Mouse (Mus musculus) CH12.LX (cell line): Measurements from ENCODE around the gene Tub. TPM values are rescaled to one million over a fixed set of nuclear protein-coding genes. Genes with fewer than 3 reads are reported as not detected.

Experiments
- DNase-seq: peaks from one replicate; pipeline ENCODE4 v3.0.0-alpha.2; 2013; ENCODE audit errors: extremely low read depth
- H3K27ac ChIP-seq: 2 replicates; pipeline ENCODE4 v1.5.1; 2012; ENCODE audit warnings: low read depth, mild to moderate bottlenecking, control low read depth, moderate library complexity; ENCODE audit not compliant: insufficient read depth
- H3K27me3 ChIP-seq: replicated peaks from 2 replicates; pipeline ENCODE3; 2012; ENCODE audit warnings: inconsistent platforms
- H3K36me3 ChIP-seq, 2 experiments: replicated peaks in 1 of 2; 2 replicates each; pipeline versions ENCODE3 to v1.6.1; 2012; ENCODE audit warnings: inconsistent platforms in 1 of 2, low read length in 1 of 2, mild to moderate bottlenecking in 1 of 2, mixed read lengths in 1 of 2, moderate library complexity in 1 of 2; ENCODE audit not compliant: control insufficient read depth in 1 of 2, insufficient read depth in 1 of 2
- H3K4me1 ChIP-seq, 2 experiments: 2 replicates each; pipeline ENCODE4 v1.6.1; 2012; ENCODE audit warnings: inconsistent platforms in 1 of 2, moderate library complexity in 1 of 2; ENCODE audit not compliant: insufficient read depth in 2 of 2, control insufficient read depth in 1 of 2
- H3K4me2 ChIP-seq: 2 replicates; pipeline ENCODE4 v1.6.1; 2012; ENCODE audit warnings: low read depth, mild to moderate bottlenecking, control low read depth; ENCODE audit not compliant: poor library complexity, insufficient read depth, severe bottlenecking
- H3K4me3 ChIP-seq, 3 experiments: fragments of 150-350 bp in 1 of 3; sonication (generic) in 1 of 3; replicated peaks in 1 of 3; 2 replicates each; pipeline versions ENCODE3 to v1.5.1; 2011 to 2012; ENCODE audit warnings: low read depth in 2 of 3, low read length in 2 of 3, mild to moderate bottlenecking in 2 of 3, moderate library complexity in 2 of 3, control low read depth in 1 of 3, improper control_type of control experiment in 1 of 3, inconsistent platforms in 1 of 3, mixed read lengths in 1 of 3; ENCODE audit not compliant: poor library complexity in 1 of 3
- H3K79me2 ChIP-seq: replicated peaks from 2 replicates; pipeline ENCODE4 v1.6.1; 2012; ENCODE audit warnings: mild to moderate bottlenecking, moderate library complexity; ENCODE audit not compliant: control insufficient read depth, poor library complexity, insufficient read depth, severe bottlenecking; ENCODE audit errors: extremely low read depth
- H3K9ac ChIP-seq: 2 replicates; pipeline ENCODE4 v1.6.1; 2012; ENCODE audit warnings: low read depth, mild to moderate bottlenecking, control low read depth, moderate library complexity; ENCODE audit not compliant: insufficient read depth
- H3K9me3 ChIP-seq: replicated peaks from 2 replicates; pipeline ENCODE3; 2012; ENCODE audit warnings: low read length, inconsistent platforms, mixed read lengths
- BHLHE40 ChIP-seq: IDR thresholded peaks from 2 replicates; pipeline ENCODE4 v1.6.1; 2011; ENCODE audit warnings: mild to moderate bottlenecking, low read depth, low read length, improper control_type of control experiment
- CTCF ChIP-seq, 2 experiments: IDR thresholded peaks in 1 of 2; conservative IDR thresholded peaks in 1 of 2; 2 replicates each; pipeline ENCODE4 v1.5.1; 2011 to 2012; ENCODE audit warnings: low read depth in 2 of 2, low read length in 2 of 2, improper control_type of control experiment in 1 of 2, inconsistent platforms in 1 of 2, mild to moderate bottlenecking in 1 of 2, moderate library complexity in 1 of 2
- ELF1 ChIP-seq: IDR thresholded peaks from 2 replicates; pipeline ENCODE4 v1.6.1; 2014; ENCODE audit warnings: low read depth, mild to moderate bottlenecking, inconsistent platforms, low read length, improper control_type of control experiment
- ETS1 ChIP-seq: conservative IDR thresholded peaks from 2 replicates; pipeline ENCODE4 v1.6.1; 2012; ENCODE audit warnings: low read depth, mild to moderate bottlenecking, inconsistent platforms, low read length, improper control_type of control experiment, moderate library complexity
- JUN ChIP-seq: IDR thresholded peaks from 2 replicates; pipeline ENCODE4 v1.6.1; 2011; ENCODE audit warnings: low read depth, mild to moderate bottlenecking, low read length, improper control_type of control experiment, moderate library complexity; ENCODE audit not compliant: insufficient read depth
- MAFK ChIP-seq: IDR thresholded peaks from 2 replicates; pipeline ENCODE4 v1.6.1; 2011; ENCODE audit warnings: low read length, improper control_type of control experiment; ENCODE audit not compliant: insufficient replicate concordance
- MAX ChIP-seq: IDR thresholded peaks from 2 replicates; pipeline ENCODE4 v1.6.1; 2011; ENCODE audit warnings: low read length, improper control_type of control experiment
- MXI1 ChIP-seq: IDR thresholded peaks from 2 replicates; pipeline ENCODE4 v1.6.1; 2011; ENCODE audit warnings: mild to moderate bottlenecking, low read depth, low read length, improper control_type of control experiment
- PAX5 ChIP-seq: IDR thresholded peaks from 2 replicates; pipeline ENCODE4 v1.6.1; 2012; ENCODE audit warnings: low read length, inconsistent platforms, mixed read lengths
- POLR2AphosphoS2 ChIP-seq: IDR thresholded peaks from 2 replicates; pipeline ENCODE4 v1.6.1; 2011; ENCODE audit warnings: low read depth, low read length, improper control_type of control experiment
- RCOR1 ChIP-seq: conservative IDR thresholded peaks from 2 replicates; pipeline ENCODE4 v1.6.1; 2012; ENCODE audit warnings: low read depth, mild to moderate bottlenecking, inconsistent platforms, low read length, improper control_type of control experiment
- SIN3A ChIP-seq: IDR thresholded peaks from 2 replicates; pipeline ENCODE4 v1.6.1; 2012; ENCODE audit warnings: low read length, improper control_type of control experiment, inconsistent platforms
- SMC3 ChIP-seq: IDR thresholded peaks from 2 replicates; pipeline ENCODE4 v1.6.1; 2011; ENCODE audit warnings: low read depth, low read length, improper control_type of control experiment
- UBTF ChIP-seq: IDR thresholded peaks from 2 replicates; pipeline ENCODE4 v1.6.1; 2012; ENCODE audit warnings: low read depth, mild to moderate bottlenecking, inconsistent platforms, low read length, improper control_type of control experiment, moderate library complexity
- USF2 ChIP-seq: conservative IDR thresholded peaks from 2 replicates; pipeline ENCODE4 v1.6.1; 2011; ENCODE audit warnings: low read depth, low read length, improper control_type of control experiment
- ZC3H11A ChIP-seq: IDR thresholded peaks from 2 replicates; pipeline ENCODE4 v1.6.1; 2012; ENCODE audit warnings: low read depth, mild to moderate bottlenecking, inconsistent platforms, low read length, improper control_type of control experiment
- ZKSCAN1 ChIP-seq: IDR thresholded peaks from 2 replicates; pipeline ENCODE4 v1.6.1; 2012; ENCODE audit warnings: low read depth, inconsistent platforms, low read length, improper control_type of control experiment, borderline replicate concordance
- ZNF384 ChIP-seq: IDR thresholded peaks from 2 replicates; pipeline ENCODE4 v1.6.1; 2012; ENCODE audit warnings: low read depth, low read length, improper control_type of control experiment, inconsistent platforms
- dilution Hi-C: fragments of 300-500 bp; cut with MboI; formaldehyde crosslinking; loops from 2 replicates; pipeline ENCODE4 v1.14.3; 2020; ENCODE audit warnings: low sequenced_read_pairs; ENCODE audit not compliant: extremely low pct_unique_long_range_greater_than_20kb, extremely low pct_ligation_motif_present
- in situ Hi-C: fragments of 300-500 bp; cut with MboI; formaldehyde crosslinking; loops from 3 replicates; pipeline ENCODE4 v1.14.3; 2019; ENCODE audit warnings: low sequenced_read_pairs, low pct_ligation_motif_present, low pct_unique_long_range_greater_than_20kb, mixed read lengths
- polyA plus RNA-seq: library from polyadenylated mRNA; unstranded; fragments of >175 nt; gene quantifications from 2 replicates; pipeline ENCODE4 v1.2.1, GENCODE M21; 2012; ENCODE audit warnings: low read depth; ENCODE audit not compliant: insufficient read length
- total RNA-seq, 2 experiments: library from RNA; depleted of rRNA; stranded (reverse); fragments of 300-350 nt in 1 of 2; fragments of >200 nt in 1 of 2; gene quantifications; 2 replicates each; pipeline ENCODE4 v1.2.3; 2012 to 2014

Tub gene
- total RNA-seq (2012; rRNA removed) (0.13 TPM in 1 of 2 replicates, not detected in the other), total RNA-seq (2014; rRNA removed) (not detected in 2 replicates), polyA plus RNA-seq (not detected in 2 replicates)

- Histone ChIP-seq H3K4me3 (peak within 1 kb of the TSS in 1 of 3 experiments; percentile 12), H3K4me1 (peaks cover 0 to 12% of the 10 kb centered on the region in 2 experiments; a peak in 2 of 4 replicates)
- dilution Hi-C loops: no loop called here
- TF ChIP-seq ETS1 (no peak), ZNF384 (no peak), RCOR1 (no peak), PAX5 (no peak), MAFK (no peak), CTCF (conservative IDR thresholded peaks at IDR 0.05 in 1 of 2, IDR thresholded peaks at IDR 0.05 in 1 of 2; ENCODE audit: low read depth in 2 of 2, low read length in 2 of 2) (no peak), MXI1 (peak; percentile 43; the same call in 1 of the 2 replicates), USF2 (no peak)
- TF ChIP-seq, all 38 proteins: peak for 1
- Histone ChIP-seq H3K9ac (no peak within 1 kb of the TSS), H3K9me3 (peaks cover 7% of the 10 kb centered on the region), H3K79me2 (no peaks in the 10 kb centered on the region), H3K27ac (no peak within 1 kb of the TSS), H3K27me3 (no peaks in the 10 kb centered on the region), H3K36me3 (peaks cover 11 to 27% of the 10 kb centered on the region in 2 experiments), H3K4me2 (0 out of 2 replicates have a peak within 1 kb of the TSS, but pooled peaks have one; percentile 22)
- in situ Hi-C loops: no loop called here
- peak; percentile 49 for DNase-seq
Observed at GRCm38 (mm10) chr7:108950312-108950761, at the start of gene Tub. Gene Tub, plus strand, starts transcription at chr7:108950338.

GRCm38 (mm10) chr7:108903969-108904368 lies 46.2 kb upstream of the Tub start:
- Histone ChIP-seq H3K36me3 (no peaks in the 10 kb centered on the region), H3K27ac (no peak overlapping the region), H3K4me3 (no peak overlapping the region), H3K27me3 (peaks cover 38% of the 10 kb centered on the region), H3K4me1 (no peaks in the 10 kb centered on the region), H3K9me3 (no peaks in the 10 kb centered on the region), H3K4me2 (no peak overlapping the region), H3K9ac (no peak overlapping the region), H3K79me2 (no peaks in the 10 kb centered on the region)
- DNase-seq: no peak
- dilution Hi-C loops: no loop called here
- TF ChIP-seq ZKSCAN1 (no peak), ELF1 (no peak), JUN (no peak), UBTF (no peak), RCOR1 (no peak), BHLHE40 (no peak), SMC3 (no peak), ZC3H11A (no peak), SIN3A (no peak), MAX (no peak), ZNF384 (no peak), POLR2AphosphoS2 (no peak)
- in situ Hi-C loops: no loop called here
